ENCODE assay signal across 8 mouse cellular contexts in the genomic region with DNA sequence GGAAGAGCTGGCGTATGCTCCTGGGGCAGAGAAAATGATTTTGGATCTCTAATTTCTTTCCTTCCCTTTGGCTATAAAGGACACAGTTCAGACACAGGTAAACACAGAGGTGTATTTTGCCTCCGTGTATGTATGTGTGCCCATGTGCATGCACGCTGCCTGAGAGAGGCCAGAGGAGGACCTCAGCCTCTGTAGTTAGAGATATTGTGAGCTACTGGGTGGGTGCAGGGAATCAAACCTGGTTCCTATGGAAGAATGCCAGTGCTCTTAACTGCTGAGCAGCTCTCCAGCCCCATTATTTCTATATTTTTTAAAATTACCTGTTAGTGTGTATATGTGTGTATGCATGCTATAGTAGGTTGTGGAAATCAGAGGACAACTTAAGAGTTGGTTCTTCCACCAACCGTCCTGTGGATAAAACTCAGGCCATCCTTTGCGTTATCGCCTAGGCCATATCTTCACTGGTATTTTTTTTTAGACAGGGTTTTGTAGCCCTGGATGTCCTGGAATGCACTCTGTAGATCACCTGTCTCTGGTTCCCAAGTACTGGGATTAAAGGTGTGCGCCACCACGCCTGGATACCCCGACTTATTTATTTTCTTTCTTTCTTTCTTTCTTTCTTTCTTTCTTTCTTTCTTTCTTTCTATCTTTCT. TPM values are rescaled to one million over a fixed set of nuclear protein-coding genes. Genes with fewer than 3 reads are reported as not detected.
DNase-seq lines count a peak whose midpoint lies in the region; ATAC-seq and TF ChIP-seq lines count a peak whose summit lies in the region.

No protein-coding gene starts in this region.

- 64% methylated on average over 9 of the region's 9 CpGs for WGBS in heart, embryonic 13.5 days
- WGBS in hindbrain, embryonic 14.5 days, result 78% methylated on average over 9 of the region's 9 CpGs
- WGBS in midbrain, embryonic 11.5 days, result 74% methylated on average over 9 of the region's 9 CpGs

- peak overlapping the region; percentile 85 for H3K4me3 ChIP-seq in heart, embryonic 13.5 days
- peak overlapping the region; percentile 91 for H3K4me3 ChIP-seq in bone marrow macrophage, adult 2 months (ENCODE audit: insufficient read depth, low read length)
- H3K4me3 ChIP-seq in hindbrain, embryonic 14.5 days (replicated peaks; ENCODE audit: low read length), result peak overlapping the region; percentile 73
- H3K4me3 ChIP-seq in midbrain, embryonic 11.5 days (ENCODE audit: low read depth, low read length), result peak overlapping the region; percentile 95

- H3K27ac ChIP-seq in heart, embryonic 13.5 days (replicated peaks), result no peak overlapping the region
- no peak overlapping the region for H3K27ac ChIP-seq in bone marrow macrophage, adult 2 months (ENCODE audit: insufficient read depth, low read depth, low read length)
- H3K27ac ChIP-seq in hindbrain, embryonic 14.5 days, result no peak overlapping the region
- no peak overlapping the region for H3K27ac ChIP-seq in midbrain, embryonic 11.5 days (ENCODE audit: low read depth, low read length)

- no peak for TF ChIP-seq CTCF in bone marrow macrophage, adult 2 months (IDR thresholded peaks at IDR 0.05; ENCODE audit: low read depth, low read length)

- intact Hi-C loops in left cerebral cortex, postnatal 25 days (cut with DNase I), result no loop called here

- peak overlapping the region; percentile 85 for H3K9ac ChIP-seq in heart, embryonic 13.5 days
- peak overlapping the region; percentile 73 for H3K9ac ChIP-seq in hindbrain, embryonic 14.5 days
- peak overlapping the region; percentile 97 for H3K9ac ChIP-seq in midbrain, embryonic 11.5 days (ENCODE audit: low read length)

- peaks cover 24% of the 10 kb centered on the region for H3K4me1 ChIP-seq in heart, embryonic 13.5 days
- H3K4me1 ChIP-seq in bone marrow macrophage, adult 2 months (ENCODE audit: control insufficient read depth, insufficient read depth, low read length), result peaks cover 8% of the 10 kb centered on the region
- peaks cover 15% of the 10 kb centered on the region for H3K4me1 ChIP-seq in hindbrain, embryonic 14.5 days (replicated peaks; ENCODE audit: control insufficient read depth, insufficient read depth, low read length)
- H3K4me1 ChIP-seq in midbrain, embryonic 11.5 days (ENCODE audit: control insufficient read depth, insufficient read depth, low read length), result peaks cover 13% of the 10 kb centered on the region

- TF ChIP-seq POLR2A in bone marrow macrophage, adult 2 months (IDR thresholded peaks at IDR 0.05; ENCODE audit: borderline replicate concordance, low read depth, low read length), result no peak

- peak overlapping the region; percentile 86 for H3K4me2 ChIP-seq in heart, embryonic 13.5 days
- peak overlapping the region; percentile 65 for H3K4me2 ChIP-seq in hindbrain, embryonic 14.5 days (replicated peaks)
- H3K4me2 ChIP-seq in midbrain, embryonic 11.5 days, result peak overlapping the region; percentile 74

- no peak for ATAC-seq in heart, embryonic 13.5 days (ENCODE audit: extremely low read depth, insufficient number of reproducible peaks, low FRiP score, low TSS enrichment)
- no peak for ATAC-seq in hindbrain, embryonic 14.5 days (ENCODE audit: low FRiP score)
- ATAC-seq in midbrain, embryonic 11.5 days (ENCODE audit: low FRiP score), result no peak

- H3K9me3 ChIP-seq in heart, embryonic 13.5 days, result no peaks in the 10 kb centered on the region
- H3K9me3 ChIP-seq in hindbrain, embryonic 14.5 days (ENCODE audit: control insufficient read depth, low read length), result no peaks in the 10 kb centered on the region
- H3K9me3 ChIP-seq in midbrain, embryonic 11.5 days (ENCODE audit: control insufficient read depth, low read length), result no peaks in the 10 kb centered on the region

- no peak for DNase-seq in heart, adult 8-10 months (ENCODE audit: low spot score)
- no peak for DNase-seq in hindbrain, embryonic 14.5 days (ENCODE audit: low spot score)
- no peak for DNase-seq in midbrain, embryonic 11.5 days (ENCODE audit: low spot score, missing footprints)
- no peak for DNase-seq in adrenal gland, postnatal 10 days
- no peak for DNase-seq in urinary bladder, postnatal 36 days (ENCODE audit: low spot score in 2 of 2)
- DNase-seq in left cerebral cortex, postnatal 25 days (ENCODE audit: low spot score in 2 of 2), result no peak

- H3K27me3 ChIP-seq in heart, embryonic 13.5 days (replicated peaks), result no peaks in the 10 kb centered on the region
- H3K27me3 ChIP-seq in hindbrain, embryonic 14.5 days (ENCODE audit: control insufficient read depth, insufficient read depth, low read length), result no peaks in the 10 kb centered on the region
- H3K27me3 ChIP-seq in midbrain, embryonic 11.5 days (ENCODE audit: control insufficient read depth, insufficient read depth, low read length), result no peaks in the 10 kb centered on the region

- peaks cover 27% of the 10 kb centered on the region for H3K36me3 ChIP-seq in heart, embryonic 13.5 days
- peaks cover 24% of the 10 kb centered on the region for H3K36me3 ChIP-seq in hindbrain, embryonic 14.5 days (replicated peaks; ENCODE audit: control insufficient read depth, insufficient read depth)
- no peaks in the 10 kb centered on the region for H3K36me3 ChIP-seq in midbrain, embryonic 11.5 days (ENCODE audit: control insufficient read depth, insufficient read depth, low read length)

RNA-seq across cellular contexts. Expression of gene Msh6, which starts 1.4 kb away (rescaled TPM):
- 28.6 and 30.9 TPM in 2 replicates for polyA plus RNA-seq in heart, embryonic 13.5 days (2015; fragmentation: Nextera tagmentation; extraction: Ambion mirVana)
- 10 to 100 TPM in 2 of 4 experiments, 1 to 10 TPM in 2; 6.8 to 11.8 (median 9.8) TPM for total RNA-seq in heart, adult 8-10 months (2022)
- polyA plus RNA-seq in bone marrow macrophage, adult 2 months (2012; ENCODE audit: insufficient read depth, insufficient read length, missing spikeins), result 15.8 and 19.0 TPM in 2 replicates
- polyA plus RNA-seq in hindbrain, embryonic 14.5 days (2014; fragmentation: Nextera tagmentation; extraction: Ambion mirVana), result 28.2 and 32.0 TPM in 2 replicates
- 92.3 and 95.5 TPM in 2 replicates for polyA plus RNA-seq in midbrain, embryonic 11.5 days (2014; fragmentation: Nextera tagmentation; extraction: Ambion mirVana)
- total RNA-seq in adrenal gland, postnatal 10 days (2021), result 10 to 100 TPM; 18.9 to 23.8 TPM
- 10 to 100 TPM; 12.9 to 14.4 TPM for total RNA-seq in left cerebral cortex, postnatal 25 days (2021)

RNA-seq across cellular contexts. Expression of gene Rpl36-ps4, which starts 55.5 kb away (rescaled TPM):
- not detected in 2 replicates for polyA plus RNA-seq in heart, embryonic 13.5 days (2015; fragmentation: Nextera tagmentation; extraction: Ambion mirVana)
- total RNA-seq in heart, adult 8-10 months (2022), result not detected
- polyA plus RNA-seq in bone marrow macrophage, adult 2 months (2012; ENCODE audit: insufficient read depth, insufficient read length, missing spikeins), result not detected in 2 replicates
- not detected in 2 replicates for polyA plus RNA-seq in hindbrain, embryonic 14.5 days (2014; fragmentation: Nextera tagmentation; extraction: Ambion mirVana)
- polyA plus RNA-seq in midbrain, embryonic 11.5 days (2014; fragmentation: Nextera tagmentation; extraction: Ambion mirVana), result not detected in 2 replicates
- not detected for total RNA-seq in adrenal gland, postnatal 10 days (2021)
- not detected for total RNA-seq in left cerebral cortex, postnatal 25 days (2021)
